Mouse (Mus musculus): Measurements from ENCODE around the gene Plac8. TPM values are rescaled to one million over a fixed set of nuclear protein-coding genes. Genes with fewer than 3 reads are reported as not detected.

The Plac8 gene
- total and polyA plus RNA-seq, 3 experiments, result 4.9 to 10.6 TPM; not detected in 1

- TF ChIP-seq GABPA (IDR thresholded peaks at IDR 0.05; ENCODE audit: low read depth, low read length), result no peak
- no peak for TF ChIP-seq EP300 (IDR thresholded peaks at IDR 0.05; ENCODE audit: low read depth in 1 of 2, low read length in 2 of 2)
- no peak for TF ChIP-seq POLR2AphosphoS5 (IDR thresholded peaks at IDR 0.05; ENCODE audit: borderline replicate concordance, low read depth, low read length)
- no peak for TF ChIP-seq MEF2A (IDR thresholded peaks at IDR 0.05; ENCODE audit: extremely low read depth, insufficient replicate concordance, low read depth, low read length, poor library complexity, severe bottlenecking)
- no peak for TF ChIP-seq USF2 (IDR thresholded peaks at IDR 0.05; ENCODE audit: borderline replicate concordance in 1 of 2, insufficient read depth in 1 of 2, low read depth in 1 of 2, low read length in 2 of 2)
- TF ChIP-seq KAT2A (conservative IDR thresholded peaks at IDR 0.05; ENCODE audit: low read depth, low read length), result no peak
- TF ChIP-seq CHD2 (IDR thresholded peaks at IDR 0.05; ENCODE audit: low read length), result no peak
- no peak for TF ChIP-seq SIN3A (IDR thresholded peaks at IDR 0.05; ENCODE audit: low read length)
- no peak for TF ChIP-seq MYB (IDR thresholded peaks at IDR 0.05; ENCODE audit: low read depth, low read length)
- TF ChIP-seq POLR2AphosphoS2 (IDR thresholded peaks at IDR 0.05; ENCODE audit: low read length), result no peak
- no peak for TF ChIP-seq MAX (IDR thresholded peaks at IDR 0.05; ENCODE audit: low read length)
- TF ChIP-seq HCFC1 (IDR thresholded peaks at IDR 0.05; ENCODE audit: low read depth, low read length), result no peak
- TF ChIP-seq USF1 (IDR thresholded peaks at IDR 0.05; ENCODE audit: low read depth, low read length), result no peak
- TF ChIP-seq ZKSCAN1 (IDR thresholded peaks at IDR 0.05; ENCODE audit: low read depth, low read length), result no peak
- TF ChIP-seq CTCF (IDR thresholded peaks at IDR 0.05 in 2 of 3, conservative IDR thresholded peaks at IDR 0.05 in 1 of 3; ENCODE audit: control insufficient read depth in 1 of 3, insufficient read depth in 1 of 3, low read depth in 2 of 3, low read length in 3 of 3, poor library complexity in 1 of 3, severe bottlenecking in 1 of 3), result no peak
- TF ChIP-seq RCOR1 (IDR thresholded peaks at IDR 0.05; ENCODE audit: low read depth, low read length), result no peak
- no peak for TF ChIP-seq CHD1 (IDR thresholded peaks at IDR 0.05; ENCODE audit: low read depth, low read length)
- no peak for TF ChIP-seq MXI1 (IDR thresholded peaks at IDR 0.05; ENCODE audit: low read depth, low read length)
- no peak for TF ChIP-seq ELF1 (IDR thresholded peaks at IDR 0.05; ENCODE audit: low read depth, low read length)
- H3K4me1 ChIP-seq (ENCODE audit: control insufficient read depth in 1 of 2, insufficient read depth in 2 of 2, low read length in 2 of 2), result peaks cover 4 to 6% of the 10 kb centered on the region in 2 experiments; a peak in 2 of 4 replicates
- no peaks in the 10 kb centered on the region for H3K27me3 ChIP-seq (ENCODE audit: control insufficient read depth in 1 of 2, insufficient read depth in 2 of 2, low read length in 2 of 2)
- no peak overlapping the region for H3K9ac ChIP-seq (ENCODE audit: control insufficient read depth, low read depth, low read length, poor library complexity, severe bottlenecking)
- H3K4me3 ChIP-seq (ENCODE audit: control insufficient read depth in 1 of 2, insufficient read depth in 1 of 2, low read depth in 2 of 2, low read length in 2 of 2), result no peak overlapping the region
- no peaks in the 10 kb centered on the region for H3K79me2 ChIP-seq (ENCODE audit: control insufficient read depth, insufficient read depth, low read length, poor library complexity)
- no peak overlapping the region for H3K27ac ChIP-seq (ENCODE audit: control insufficient read depth, low read depth, low read length)
- H3K9me3 ChIP-seq (replicated peaks; ENCODE audit: insufficient read depth, low read length), result no peaks in the 10 kb centered on the region
- H3K36me3 ChIP-seq (ENCODE audit: control insufficient read depth in 1 of 2, insufficient read depth in 2 of 2, low read length in 2 of 2), result peaks cover 0 to 11% of the 10 kb centered on the region in 2 experiments; a peak in 2 of 4 replicates
- peak; percentile 38 for DNase-seq (ENCODE audit: low read depth, low spot score)
Measured at GRCm38 (mm10) chr5:100597886-100598485, 25.9 kb upstream of the Plac8 start.

- H3K79me2 ChIP-seq (ENCODE audit: control insufficient read depth, insufficient read depth, low read length, poor library complexity), result no peaks in the 10 kb centered on the region
Measured at GRCm38 (mm10) chr5:100595999-100596398, 24.0 kb upstream of the Plac8 start.

More at GRCm38 (mm10) chr5:100595999-100596398, 24.0 kb upstream of the Plac8 start:
- H3K4me3 ChIP-seq (ENCODE audit: control insufficient read depth in 1 of 2, insufficient read depth in 1 of 2, low read depth in 2 of 2, low read length in 2 of 2), result no peak overlapping the region
- H3K27me3 ChIP-seq (ENCODE audit: control insufficient read depth in 1 of 2, insufficient read depth in 2 of 2, low read length in 2 of 2), result no peaks in the 10 kb centered on the region
- H3K36me3 ChIP-seq (ENCODE audit: control insufficient read depth in 1 of 2, insufficient read depth in 2 of 2, low read length in 2 of 2), result peaks cover 0 to 5% of the 10 kb centered on the region in 2 experiments; a peak in 2 of 4 replicates
- H3K9ac ChIP-seq (ENCODE audit: control insufficient read depth, low read depth, low read length, poor library complexity, severe bottlenecking), result no peak overlapping the region
- TF ChIP-seq POLR2AphosphoS5 (IDR thresholded peaks at IDR 0.05; ENCODE audit: borderline replicate concordance, low read depth, low read length) (no peak), USF1 (IDR thresholded peaks at IDR 0.05; ENCODE audit: low read depth, low read length) (no peak), ETS1 (IDR thresholded peaks at IDR 0.05; ENCODE audit: low read depth, low read length) (no peak), SIN3A (IDR thresholded peaks at IDR 0.05; ENCODE audit: low read length) (no peak), CTCF (IDR thresholded peaks at IDR 0.05 in 2 of 3, conservative IDR thresholded peaks at IDR 0.05 in 1 of 3; ENCODE audit: control insufficient read depth in 1 of 3, insufficient read depth in 1 of 3, low read depth in 2 of 3, low read length in 3 of 3, poor library complexity in 1 of 3, severe bottlenecking in 1 of 3) (no peak), TAL1 (IDR thresholded peaks at IDR 0.05; ENCODE audit: low read length) (no peak), NELFE (IDR thresholded peaks at IDR 0.05; ENCODE audit: low read depth, low read length) (no peak), MEF2A (IDR thresholded peaks at IDR 0.05; ENCODE audit: extremely low read depth, insufficient replicate concordance, low read depth, low read length, poor library complexity, severe bottlenecking) (no peak), RCOR1 (IDR thresholded peaks at IDR 0.05; ENCODE audit: low read depth, low read length) (no peak), MAZ (IDR thresholded peaks at IDR 0.05; ENCODE audit: low read depth, low read length) (no peak), TBP (IDR thresholded peaks at IDR 0.05; ENCODE audit: low read depth, low read length) (no peak), ZNF384 (IDR thresholded peaks at IDR 0.05; ENCODE audit: low read depth, low read length) (no peak), NRF1 (IDR thresholded peaks at IDR 0.05; ENCODE audit: insufficient read depth, low read depth, low read length, poor library complexity, severe bottlenecking) (no peak), MXI1 (IDR thresholded peaks at IDR 0.05; ENCODE audit: low read depth, low read length) (no peak)
- peaks cover 0 to 3% of the 10 kb centered on the region in 2 experiments; a peak in 2 of 4 replicates for H3K4me1 ChIP-seq (ENCODE audit: control insufficient read depth in 1 of 2, insufficient read depth in 2 of 2, low read length in 2 of 2)
- no peak for DNase-seq (ENCODE audit: low read depth, low spot score)
- no peak overlapping the region for H3K27ac ChIP-seq (ENCODE audit: control insufficient read depth, low read depth, low read length)
- H3K9me3 ChIP-seq (replicated peaks; ENCODE audit: insufficient read depth, low read length), result no peaks in the 10 kb centered on the region
